Mouse (Mus musculus) neural tube, embryonic 14.5 days (tissue): Measurements from ENCODE around the gene Hoxa6. TPM values are rescaled to one million over a fixed set of nuclear protein-coding genes. Genes with fewer than 3 reads are reported as not detected.

Source experiments
- ATAC-seq: fragments of 200-750 bp; cut with Nextera tagmentation; 2 replicates; pipeline ENCODE4 v1.8.0; 2017; ENCODE audit warnings: low read depth, mild to moderate bottlenecking, moderate TSS enrichment, moderate library complexity
- H3K27ac ChIP-seq: fragments of 300-500 bp; sonication (generic); 2 replicates; pipeline ENCODE4 v1.5.1; 2014; ENCODE audit warnings: low read depth, mild to moderate bottlenecking, control low read depth, low read length, moderate library complexity, mixed read lengths
- H3K27me3 ChIP-seq: fragments of 300-500 bp; sonication (generic); 2 replicates; pipeline ENCODE4 v1.6.1; 2014; ENCODE audit warnings: low read length; ENCODE audit not compliant: control insufficient read depth, insufficient read depth
- H3K36me3 ChIP-seq: fragments of 300-500 bp; sonication (generic); 2 replicates; pipeline ENCODE4 v1.6.1; 2014; ENCODE audit warnings: low read length, mixed read lengths; ENCODE audit not compliant: control insufficient read depth, insufficient read depth
- H3K4me1 ChIP-seq: fragments of 300-500 bp; sonication (generic); 2 replicates; pipeline ENCODE4 v1.6.1; 2014; ENCODE audit warnings: low read length; ENCODE audit not compliant: control insufficient read depth, insufficient read depth
- H3K4me2 ChIP-seq: fragments of 300-500 bp; sonication (generic); 2 replicates; pipeline ENCODE4 v1.6.1; 2014; ENCODE audit warnings: mild to moderate bottlenecking, low read depth, low read length, control low read depth
- H3K4me3 ChIP-seq: fragments of 300-500 bp; sonication (generic); 2 replicates; pipeline ENCODE4 v1.5.1; 2014; ENCODE audit warnings: low read depth, low read length, control low read depth, mixed read lengths
- H3K9ac ChIP-seq: fragments of 300-500 bp; sonication (generic); replicated peaks from 2 replicates; pipeline ENCODE4 v1.6.1; 2014; ENCODE audit warnings: low read depth, mild to moderate bottlenecking, control low read depth, low read length, mixed read lengths
- H3K9me3 ChIP-seq: fragments of 300-500 bp; sonication (generic); 2 replicates; pipeline ENCODE4 v1.6.1; 2016; ENCODE audit warnings: low read length; ENCODE audit not compliant: control insufficient read depth
- WGBS: fragments of 180-500 bp; shearing (Covaris S2); extraction: QIAGEN DNeasy Blood & Tissue Kit; methylation state at CpG from one replicate; pipeline ENCODE4 v1.1.7; 2014; 5-methylcytosine and 5-hydroxymethylcytosine counted together
- polyA plus RNA-seq: library from polyadenylated mRNA; unstranded; fragments of >200 nt; fragmentation: Nextera tagmentation; extraction: Ambion mirVana; gene quantifications from 2 replicates; pipeline ENCODE4 v1.2.1, GENCODE M21; 2014

Gene Hoxa6
- polyA plus RNA-seq, 1 experiment from 2014 or later: 10.1 TPM

GRCm38 (mm10) chr6:52186500-52186899 lies 22.0 kb downstream of the Hoxa6 start:
- Histone ChIP-seq H3K27ac (no peak overlapping the region), H3K36me3 (peaks cover 16% of the 10 kb centered on the region; the same call in 1 of the 2 replicates), H3K4me3 (no peak overlapping the region), H3K9me3 (no peaks in the 10 kb centered on the region), H3K9ac (no peak overlapping the region), H3K4me1 (peaks cover 67% of the 10 kb centered on the region), H3K27me3 (no peaks in the 10 kb centered on the region), H3K4me2 (no peak overlapping the region)
- 27% methylated on average over 1 of the region's 1 CpGs for WGBS
- ATAC-seq: no peak

- no peak for ATAC-seq
- no peaks in the 10 kb centered on the region for H3K27me3 ChIP-seq
- H3K4me2 ChIP-seq: no peak overlapping the region
- H3K27ac ChIP-seq: no peak overlapping the region
- 16% methylated on average over 3 of the region's 3 CpGs for WGBS
- H3K36me3 ChIP-seq: peaks cover 20% of the 10 kb centered on the region; the same call in 1 of the 2 replicates
- H3K4me1 ChIP-seq: peaks cover 63% of the 10 kb centered on the region
- no peaks in the 10 kb centered on the region for H3K9me3 ChIP-seq
- no peak overlapping the region for H3K9ac ChIP-seq
- H3K4me3 ChIP-seq: no peak overlapping the region
Observed at GRCm38 (mm10) chr6:52185834-52186233, 22.7 kb downstream of the Hoxa6 start.

- Histone ChIP-seq H3K4me1 (peaks cover 63% of the 10 kb centered on the region), H3K4me3 (no peak overlapping the region), H3K27me3 (no peaks in the 10 kb centered on the region), H3K4me2 (peak overlapping the region; percentile 27; the same call in 1 of the 2 replicates), H3K9me3 (no peaks in the 10 kb centered on the region), H3K9ac (no peak overlapping the region; the same call in 1 of the 2 replicates), H3K27ac (no peak overlapping the region), H3K36me3 (peaks cover 20% of the 10 kb centered on the region; the same call in 1 of the 2 replicates)
- no peak for ATAC-seq
- WGBS: 2% methylated on average over 19 of the region's 19 CpGs
Observed at GRCm38 (mm10) chr6:52185222-52185621, 23.3 kb downstream of the Hoxa6 start.

- H3K9me3 ChIP-seq: no peaks in the 10 kb centered on the region
- H3K27ac ChIP-seq: 0 out of 2 replicates have a peak overlapping the region, but pooled peaks have one; percentile 22
- peak overlapping the region; percentile 27; the same call in 1 of the 2 replicates for H3K4me2 ChIP-seq
- H3K9ac ChIP-seq: 0 out of 2 replicates have a peak overlapping the region, but pooled peaks have one; percentile 11
- H3K36me3 ChIP-seq: peaks cover 16% of the 10 kb centered on the region; the same call in 1 of the 2 replicates
- ATAC-seq: no peak
- H3K4me1 ChIP-seq: peaks cover 63% of the 10 kb centered on the region
- no peaks in the 10 kb centered on the region for H3K27me3 ChIP-seq
- no peak overlapping the region for H3K4me3 ChIP-seq
- 9% methylated on average over 6 of the region's 6 CpGs for WGBS
Observed at GRCm38 (mm10) chr6:52184668-52185067, 23.9 kb downstream of the Hoxa6 start.

- Histone ChIP-seq H3K27me3 (no peaks in the 10 kb centered on the region), H3K9ac (no peak overlapping the region), H3K27ac (peak overlapping the region; percentile 44), H3K4me1 (peaks cover 64% of the 10 kb centered on the region), H3K4me3 (no peak overlapping the region), H3K4me2 (no peak overlapping the region), H3K9me3 (no peaks in the 10 kb centered on the region), H3K36me3 (peaks cover 8% of the 10 kb centered on the region; the same call in 1 of the 2 replicates)
- ATAC-seq: no peak
- 15% methylated on average over 10 of the region's 10 CpGs for WGBS
Observed at GRCm38 (mm10) chr6:52183311-52184080, 25.0 kb downstream of the Hoxa6 start.

GRCm38 (mm10) chr6:52182793-52183192 lies 25.7 kb downstream of the Hoxa6 start:
- ATAC-seq: no peak
- H3K27me3 ChIP-seq: no peaks in the 10 kb centered on the region
- 19% methylated on average over 1 of the region's 1 CpGs for WGBS
- H3K27ac ChIP-seq: peak overlapping the region; percentile 44; the same call in 1 of the 2 replicates
- H3K4me2 ChIP-seq: no peak overlapping the region
- no peak overlapping the region for H3K9ac ChIP-seq
- H3K36me3 ChIP-seq: peaks cover 8% of the 10 kb centered on the region; the same call in 1 of the 2 replicates
- no peaks in the 10 kb centered on the region for H3K9me3 ChIP-seq
- H3K4me1 ChIP-seq: peaks cover 64% of the 10 kb centered on the region
- no peak overlapping the region for H3K4me3 ChIP-seq

- Histone ChIP-seq H3K4me1 (peaks cover 68% of the 10 kb centered on the region), H3K4me2 (no peak overlapping the region), H3K27me3 (no peaks in the 10 kb centered on the region), H3K9ac (no peak overlapping the region), H3K9me3 (no peaks in the 10 kb centered on the region), H3K36me3 (peaks cover 8% of the 10 kb centered on the region; the same call in 1 of the 2 replicates), H3K4me3 (no peak overlapping the region), H3K27ac (no peak overlapping the region)
- ATAC-seq: no peak
- 36% methylated on average over 2 of the region's 2 CpGs for WGBS
Observed at GRCm38 (mm10) chr6:52182030-52182429, 26.5 kb downstream of the Hoxa6 start.

GRCm38 (mm10) chr6:52180726-52181125 lies 27.8 kb downstream of the Hoxa6 start:
- H3K4me1 ChIP-seq: peaks cover 75% of the 10 kb centered on the region
- H3K4me3 ChIP-seq: peak overlapping the region; percentile 38; the same call in 1 of the 2 replicates
- H3K9me3 ChIP-seq: no peaks in the 10 kb centered on the region
- H3K27ac ChIP-seq: peak overlapping the region; percentile 87
- peaks cover 8% of the 10 kb centered on the region; the same call in 1 of the 2 replicates for H3K36me3 ChIP-seq
- peak overlapping the region; percentile 76; the same call in 1 of the 2 replicates for H3K9ac ChIP-seq
- no peak for ATAC-seq
- peak overlapping the region; percentile 90 for H3K4me2 ChIP-seq
- 18% methylated on average over 3 of the region's 3 CpGs for WGBS
- no peaks in the 10 kb centered on the region for H3K27me3 ChIP-seq

GRCm38 (mm10) chr6:52180213-52180710 lies 28.3 kb downstream of the Hoxa6 start:
- H3K27ac ChIP-seq: peak overlapping the region; percentile 87
- H3K4me2 ChIP-seq: peak overlapping the region; percentile 90
- peak overlapping the region; percentile 38 for H3K4me3 ChIP-seq
- H3K9ac ChIP-seq: peak overlapping the region; percentile 76
- peaks cover 75% of the 10 kb centered on the region for H3K4me1 ChIP-seq
- H3K9me3 ChIP-seq: no peaks in the 10 kb centered on the region
- H3K36me3 ChIP-seq: peaks cover 8% of the 10 kb centered on the region; the same call in 1 of the 2 replicates
- ATAC-seq: no peak
- no peaks in the 10 kb centered on the region for H3K27me3 ChIP-seq
- 8% methylated on average over 11 of the region's 11 CpGs for WGBS
